Mouse (Mus musculus) thymus, postnatal 25 days (tissue): ENCODE measurements around the gene Dhx35.
A peak's percentile ranks its signal among the peaks of the same experiment; 100 is the strongest.

Source experiments
- DNase-seq: peaks from one replicate; pipeline ENCODE4 v3.0.0; 2022

Dhx35 gene

GRCm38 (mm10) chr2:158794494-158795004 is at the start of gene Dhx35:
TSS of gene Dhx35 (plus strand) at chr2:158794807.
- DNase-seq = peak; percentile 92

GRCm38 (mm10) chr2:158745049-158745482 is 49.5 kb upstream of the Dhx35 start:
- DNase-seq = peak; percentile 70

- DNase-seq = no peak
Measured at GRCm38 (mm10) chr2:158746164-158746563, 48.4 kb upstream of the Dhx35 start.

GRCm38 (mm10) chr2:158749366-158749765 is 45.2 kb upstream of the Dhx35 start:
- DNase-seq = no peak

GRCm38 (mm10) chr2:158760231-158760630 is 34.4 kb upstream of the Dhx35 start:
- no peak for DNase-seq

- no peak for DNase-seq
Measured at GRCm38 (mm10) chr2:158762339-158762738, 32.3 kb upstream of the Dhx35 start.

GRCm38 (mm10) chr2:158767742-158768339 is 26.8 kb upstream of the Dhx35 start, which contains the start of gene Fam83d:
TSS of gene Fam83d (plus strand) at chr2:158768093.
- DNase-seq = peak; percentile 97

- DNase-seq = peak; percentile 74
Measured at GRCm38 (mm10) chr2:158768350-158768749, 26.3 kb upstream of the Dhx35 start.

GRCm38 (mm10) chr2:158768771-158769170 is 25.8 kb upstream of the Dhx35 start:
- no peak for DNase-seq

GRCm38 (mm10) chr2:158770126-158770757 is 24.4 kb upstream of the Dhx35 start:
- no peak for DNase-seq

GRCm38 (mm10) chr2:158771066-158771763 is 23.4 kb upstream of the Dhx35 start:
- DNase-seq = peak; percentile 39

GRCm38 (mm10) chr2:158772808-158773207 is 21.8 kb upstream of the Dhx35 start:
- no peak for DNase-seq

GRCm38 (mm10) chr2:158774886-158775285 is 19.7 kb upstream of the Dhx35 start:
- DNase-seq = no peak

- DNase-seq = no peak
Measured at GRCm38 (mm10) chr2:158776716-158777115, 17.9 kb upstream of the Dhx35 start.

- DNase-seq = no peak
Measured at GRCm38 (mm10) chr2:158777490-158777889, 17.1 kb upstream of the Dhx35 start.

GRCm38 (mm10) chr2:158778349-158778748 is 16.3 kb upstream of the Dhx35 start:
- no peak for DNase-seq

GRCm38 (mm10) chr2:158781126-158781525 is 13.5 kb upstream of the Dhx35 start:
- DNase-seq = no peak

GRCm38 (mm10) chr2:158786927-158787795 is 7.4 kb upstream of the Dhx35 start:
- DNase-seq = no peak

- no peak for DNase-seq
Measured at GRCm38 (mm10) chr2:158795043-158795442, 436 bp downstream of the Dhx35 start.

- no peak for DNase-seq
Measured at GRCm38 (mm10) chr2:158795875-158796274, 1.3 kb downstream of the Dhx35 start.

GRCm38 (mm10) chr2:158799328-158799727 is 4.7 kb downstream of the Dhx35 start:
- DNase-seq = no peak

GRCm38 (mm10) chr2:158800788-158801187 is 6.2 kb downstream of the Dhx35 start:
- no peak for DNase-seq

GRCm38 (mm10) chr2:158803575-158803974 is 9.0 kb downstream of the Dhx35 start:
- DNase-seq = no peak
